Mouse (Mus musculus) regulatory T cell (primary cell): ENCODE measurements at regions not wholly inside any gene's neighbourhood (a gene's known extent, or its start where the extent isn't known, plus 50 kb on each side); places are given as distances from the start of the nearest gene placed in this dataset.

Source experiments
- in situ Hi-C: fragments of 300-600 bp; cut with MboI, MseI; formaldehyde crosslinking; loops from one replicate; pipeline ENCODE4 v1.15.1; 2025; ENCODE audit warnings: high pct_unique_total_duplicates

GRCm38 (mm10) chr1:56206615-56207267, 430.5 kb downstream of the Hsfy2 start:
- in situ Hi-C loops: no loop called here

DNA sequence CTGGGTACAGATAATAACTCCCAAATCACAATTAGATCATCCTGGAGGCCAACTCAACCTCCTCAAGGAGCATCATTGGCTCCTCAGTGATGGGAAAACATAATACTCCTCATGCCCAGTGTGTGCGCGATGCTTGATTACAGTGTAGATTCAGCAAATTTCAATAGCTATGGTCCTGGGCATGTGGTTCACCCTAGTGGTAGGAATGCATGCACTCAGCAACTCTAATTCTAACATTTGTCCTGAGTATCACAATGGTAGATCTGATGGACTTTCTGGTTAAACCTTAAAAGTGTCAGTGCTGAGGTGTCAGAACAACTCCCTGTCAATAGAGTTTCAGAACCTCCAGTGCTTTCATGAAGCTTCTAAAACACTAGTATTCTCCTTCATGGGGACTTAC, 442.0 kb downstream of the Hsfy2 start:
- in situ Hi-C loops: no loop called here

DNA sequence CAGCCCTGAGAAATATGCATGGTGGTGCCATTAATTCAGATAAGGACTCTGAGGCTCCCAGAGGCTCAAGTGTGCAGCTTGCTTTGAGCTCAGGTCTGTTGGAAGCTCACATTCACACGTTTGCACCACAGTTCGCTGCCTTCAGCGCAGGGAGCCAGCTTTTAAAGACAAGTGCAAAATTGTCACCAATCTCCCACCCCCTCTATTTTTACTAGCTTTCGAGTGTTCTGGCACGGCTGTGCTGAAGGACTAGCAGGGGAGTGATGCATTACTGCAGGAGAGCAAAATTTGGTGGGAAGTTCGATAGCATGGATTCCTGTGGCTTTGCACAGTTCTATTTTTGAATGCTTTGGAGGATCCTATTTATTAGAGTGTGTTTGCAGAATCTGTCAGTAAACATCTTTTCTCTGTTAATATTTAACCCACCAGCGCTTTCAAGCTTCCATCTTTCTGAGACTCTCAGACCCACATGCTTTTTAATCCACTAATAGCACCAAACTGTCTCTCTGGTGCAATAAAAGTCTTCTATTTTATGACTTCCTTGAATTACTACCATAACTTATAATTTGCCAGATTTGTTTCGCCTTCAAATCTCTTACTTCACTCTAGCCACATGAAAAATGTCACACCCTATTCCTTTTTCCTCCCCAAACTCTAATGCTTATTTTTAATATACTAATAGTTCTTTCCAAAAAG, 453.6 kb downstream of the Hsfy2 start:
- in situ Hi-C loops: no loop called here

GRCm38 (mm10) chr1:56179206-56179985, 457.8 kb downstream of the Hsfy2 start:
- in situ Hi-C loops: no loop called here

GRCm38 (mm10) chr1:56171157-56171556, 466.1 kb downstream of the Hsfy2 start:
- in situ Hi-C loops: no loop called here

DNA sequence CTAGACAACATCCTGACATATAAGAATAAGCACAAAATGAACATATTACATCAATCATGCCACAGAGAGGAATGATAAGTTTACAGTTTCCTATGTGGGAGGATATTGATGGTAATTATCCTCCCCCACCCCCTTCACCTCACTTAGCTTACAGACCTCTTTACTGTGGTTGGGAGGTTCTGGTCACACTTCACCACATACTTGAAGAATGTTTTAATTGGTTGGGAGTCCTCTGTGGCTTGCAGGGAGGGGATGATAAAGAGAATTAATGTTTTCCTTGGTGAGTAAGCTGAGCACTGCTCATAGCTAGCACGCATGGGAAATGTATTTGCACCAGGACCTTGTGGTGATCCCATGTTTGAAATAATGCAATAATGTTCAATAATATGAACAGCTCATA, 468.5 kb downstream of the Hsfy2 start:
- in situ Hi-C loops: loop anchor here (10.0 kb wide), 1 partner anchor 446 kb away; no protein-coding TSS in a partner anchor

- in situ Hi-C loops: loop anchor here (10.0 kb wide), 1 partner anchor 447 kb away; no protein-coding TSS in a partner anchor
These were observed 469.2 kb downstream of the Hsfy2 start for GRCm38 (mm10) chr1:56168063-56168462.

- in situ Hi-C loops: loop anchor here (10.0 kb wide), 1 partner anchor 450 kb away; no protein-coding TSS in a partner anchor
These were observed 472.0 kb downstream of the Hsfy2 start for GRCm38 (mm10) chr1:56165228-56165627.

DNA sequence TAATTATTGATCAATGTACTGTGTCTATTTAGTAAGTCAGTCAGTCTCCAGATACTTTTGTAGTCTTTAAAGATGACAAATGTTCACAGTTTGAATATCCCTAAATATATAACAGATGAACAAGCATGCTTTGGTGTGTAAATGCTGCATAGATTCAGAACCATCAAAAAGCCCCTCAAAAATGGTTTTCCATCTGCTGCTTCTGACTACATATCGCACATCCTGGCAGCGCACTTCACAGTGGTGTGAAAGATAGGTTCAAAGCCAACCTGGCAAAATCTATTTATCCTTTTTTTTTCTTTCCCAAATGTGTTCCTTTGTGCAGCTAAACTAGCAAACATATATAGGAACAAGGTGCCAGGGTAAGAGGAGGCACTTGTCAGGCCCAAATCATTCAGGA, 472.9 kb downstream of the Hsfy2 start:
- in situ Hi-C loops: loop anchor here (10.0 kb wide), 1 partner anchor 450 kb away; no protein-coding TSS in a partner anchor

DNA sequence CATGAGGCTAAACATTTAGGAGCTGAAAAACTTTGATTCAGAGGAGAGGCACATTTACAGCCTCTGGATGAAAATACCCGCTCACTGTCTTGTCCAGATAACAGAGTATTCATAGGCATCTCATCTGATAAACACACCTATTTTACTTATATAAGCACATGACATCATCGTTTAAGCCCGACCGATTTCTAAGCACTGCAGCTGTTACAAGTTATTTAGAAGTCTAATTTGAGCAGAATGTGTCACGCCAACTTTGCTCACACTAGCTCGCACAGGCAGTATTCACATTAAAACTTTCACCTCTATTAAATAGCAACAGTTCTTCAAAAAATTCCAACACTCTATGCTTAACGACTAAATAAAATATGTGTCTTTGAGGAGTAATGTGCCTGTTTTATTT, 506.3 kb downstream of the Hsfy2 start:
- in situ Hi-C loops: no loop called here

DNA sequence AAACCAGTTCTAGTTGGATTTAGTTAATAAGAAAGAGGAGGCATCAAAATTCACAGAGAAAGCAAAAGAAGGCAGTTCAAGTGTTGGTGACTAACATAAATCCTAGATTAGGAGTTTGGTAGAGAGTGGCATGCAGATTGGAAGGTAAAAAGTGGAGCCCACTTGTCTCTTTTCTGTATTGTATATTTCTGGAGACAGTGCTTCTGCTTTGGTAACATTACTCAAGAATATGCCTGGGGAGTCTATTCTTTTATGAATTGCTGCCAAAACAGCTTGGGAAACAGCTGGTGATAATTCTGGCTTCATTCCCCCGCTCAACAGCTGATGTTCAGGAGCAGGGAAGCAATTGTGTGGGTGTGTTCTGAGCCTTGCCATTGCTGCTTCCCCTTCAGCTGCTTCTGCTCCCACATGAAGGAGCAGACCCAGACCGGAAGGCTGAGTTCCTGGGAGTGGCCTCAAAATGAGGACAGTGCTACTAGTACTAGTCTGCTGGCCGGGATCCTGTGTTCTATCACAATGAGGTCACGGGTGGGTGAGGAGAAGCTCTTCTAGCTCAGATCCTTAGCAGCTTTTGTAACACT, 547.9 kb downstream of the Hsfy2 start:
- in situ Hi-C loops: no loop called here

DNA sequence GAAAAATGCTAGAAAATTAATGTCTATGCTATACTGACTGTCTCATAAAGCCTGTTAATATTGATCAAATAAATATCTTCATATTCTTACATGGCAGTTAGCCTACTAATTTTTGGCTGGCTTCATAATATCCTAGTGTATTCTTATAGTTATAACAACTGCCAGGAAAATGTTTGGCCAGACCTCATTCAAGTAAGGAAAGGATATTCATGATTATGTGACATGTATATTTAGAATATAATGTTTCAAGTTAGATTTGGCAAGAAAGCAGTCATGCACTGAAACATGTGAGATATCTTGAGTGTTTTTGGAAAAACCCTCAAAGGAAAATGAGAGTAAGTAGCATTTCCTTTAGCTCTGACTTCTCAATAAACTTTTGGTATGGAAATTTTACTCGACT, 548.9 kb downstream of the Hsfy2 start:
- in situ Hi-C loops: no loop called here

DNA sequence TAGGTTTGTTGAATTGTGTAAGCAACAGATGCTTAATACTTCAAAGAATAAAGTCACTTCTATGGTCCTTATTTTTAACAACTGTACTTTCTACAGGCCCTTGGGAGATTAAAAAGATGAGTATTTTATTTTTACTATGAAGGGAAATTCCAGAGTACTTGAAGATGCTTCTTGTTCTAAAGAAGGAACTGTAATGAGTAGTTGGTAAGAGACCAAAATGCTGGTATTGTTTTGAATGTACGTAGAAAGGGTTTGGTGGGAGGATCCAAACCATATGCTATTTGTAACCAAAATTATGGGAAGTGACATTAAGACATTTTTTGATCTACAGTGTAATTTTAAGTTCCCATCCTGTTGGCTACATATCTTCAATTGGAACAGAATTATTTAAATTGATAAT, 560.5 kb downstream of the Hsfy2 start:
- in situ Hi-C loops: no loop called here

DNA sequence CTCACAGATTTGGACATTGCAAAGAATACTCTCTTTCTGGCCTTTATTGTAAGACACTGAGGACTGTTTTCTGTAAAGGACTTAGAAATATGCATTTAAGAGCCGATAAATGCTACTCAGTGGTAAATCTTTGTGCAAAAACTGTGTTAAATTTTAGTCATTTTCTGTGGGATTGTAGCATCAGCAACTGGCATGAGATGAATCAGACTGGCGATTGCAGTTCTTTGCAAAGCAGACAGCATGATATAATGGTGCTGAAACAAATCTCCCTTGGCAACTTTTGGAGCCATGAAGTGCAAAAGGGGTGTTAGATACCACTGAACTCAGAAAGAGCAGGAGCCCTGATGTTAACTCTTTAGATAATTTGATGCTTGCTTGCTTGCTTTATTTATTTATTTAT, 565.0 kb downstream of the Hsfy2 start:
- in situ Hi-C loops: no loop called here

DNA sequence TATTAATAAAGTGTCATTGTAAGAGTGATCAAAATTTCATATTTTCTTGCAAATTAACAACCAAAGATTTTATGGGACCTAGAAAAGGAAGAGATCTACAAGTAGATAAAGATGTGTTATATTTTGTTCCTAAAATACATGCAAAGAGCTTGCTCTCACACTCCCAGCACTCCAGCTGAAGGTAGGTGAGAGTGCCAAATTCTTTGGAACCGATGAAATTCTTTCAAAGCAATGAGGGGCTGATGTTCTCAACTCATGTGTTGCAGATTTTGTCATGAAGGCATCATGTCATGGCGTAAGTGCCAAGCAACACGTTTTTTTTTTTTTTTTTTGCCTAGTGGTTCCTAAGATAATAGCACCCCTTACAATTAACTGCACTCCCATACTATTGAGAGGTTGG, 573.8 kb downstream of the Hsfy2 start:
- in situ Hi-C loops: no loop called here
